ENCODE assay signal across 15 mouse cellular contexts in genomic region chr12:32143151-32143550, GRCm38 (mm10).
DNase-seq lines count a peak whose midpoint lies in the region; ATAC-seq lines count a peak whose summit lies in the region.
"Had no signal": no experiment of that assay in that cellular context is flagged by ENCODE, and none has a peak within 500 bp of the region (broad histone marks: within the 10 kb centered on the region; RNA-seq: fewer than 3 reads in every experiment).

No protein-coding gene starts in this region.

- H3K36me3 ChIP-seq in megakaryocyte, embryonic 14.5 days (replicated peaks; ENCODE audit: low read length), result no peaks in the 10 kb centered on the region
- H3K36me3 ChIP-seq in stomach, embryonic 16.5 days (ENCODE audit: control insufficient read depth, insufficient read depth, low read length), result no peaks in the 10 kb centered on the region
- H3K36me3 ChIP-seq: midbrain, embryonic 15.5 days; neural tube, embryonic 12.5 days had no signal

- H3K4me1 ChIP-seq in megakaryocyte, embryonic 14.5 days, result peaks cover 86% of the 10 kb centered on the region
- peaks cover 7% of the 10 kb centered on the region; the same call in 1 of the 2 replicates for H3K4me1 ChIP-seq in stomach, embryonic 16.5 days (ENCODE audit: control insufficient read depth, insufficient read depth, low read length)
- H3K4me1 ChIP-seq: midbrain, embryonic 15.5 days; neural tube, embryonic 12.5 days had no signal

- 58% methylated on average over 4 of the region's 4 CpGs for WGBS in stomach, embryonic 16.5 days

- no peak overlapping the region for H3K4me2 ChIP-seq in stomach, embryonic 16.5 days (ENCODE audit: low read depth, low read length)
- H3K4me2 ChIP-seq: midbrain, embryonic 15.5 days; neural tube, embryonic 12.5 days had no signal

- peak overlapping the region; percentile 88 for H3K4me3 ChIP-seq in megakaryocyte, embryonic 14.5 days (replicated peaks)
- no peak overlapping the region for H3K4me3 ChIP-seq in stomach, embryonic 16.5 days (replicated peaks; ENCODE audit: low read length)
- H3K4me3 ChIP-seq: midbrain, embryonic 15.5 days; neural tube, embryonic 12.5 days had no signal

- ATAC-seq in megakaryocyte, adult 5-6 weeks (ENCODE audit: poor library complexity, severe bottlenecking), result no peak
- ATAC-seq in stomach, embryonic 16.5 days (ENCODE audit: insufficient read depth, low FRiP score), result peak; percentile 57
- no peak for ATAC-seq in frontal cortex, adult (ENCODE audit: low TSS enrichment)
- ATAC-seq: lung, postnatal 0 days; midbrain, embryonic 15.5 days had no signal

- no peaks in the 10 kb centered on the region for H3K9me3 ChIP-seq in megakaryocyte, embryonic 14.5 days
- no peaks in the 10 kb centered on the region for H3K9me3 ChIP-seq in stomach, embryonic 16.5 days (replicated peaks; ENCODE audit: control insufficient read depth, low read length)
- H3K9me3 ChIP-seq: midbrain, embryonic 15.5 days; neural tube, embryonic 12.5 days had no signal

- no peak overlapping the region for H3K27ac ChIP-seq in stomach, embryonic 16.5 days (ENCODE audit: low read length)
- H3K27ac ChIP-seq: midbrain, embryonic 15.5 days; neural tube, embryonic 12.5 days had no signal

- H3K27me3 ChIP-seq in megakaryocyte, embryonic 14.5 days (replicated peaks), result no peaks in the 10 kb centered on the region
- H3K27me3 ChIP-seq in stomach, embryonic 16.5 days (ENCODE audit: control insufficient read depth, insufficient read depth, low read length), result no peaks in the 10 kb centered on the region
- H3K27me3 ChIP-seq: midbrain, embryonic 15.5 days; neural tube, embryonic 12.5 days had no signal

- H3K9ac ChIP-seq in stomach, embryonic 16.5 days (ENCODE audit: low read length), result no peak overlapping the region
- H3K9ac ChIP-seq: midbrain, embryonic 15.5 days; neural tube, embryonic 12.5 days had no signal

- peak; percentile 72 for DNase-seq in c-Kit-negative CD71-positive TER-119-positive erythroid progenitor cells, embryonic 14.5 days (ENCODE audit: low read depth, low spot score)
- DNase-seq in liver, result peak; percentile 84
- DNase-seq in layer of hippocampus, adult 9-10 months (ENCODE audit: low spot score), result no peak
- DNase-seq: adrenal gland, postnatal 10 days; cerebellum, adult 11-12 months; kidney, adult 2 months; left cerebral cortex, postnatal 4 days; retina, postnatal 1 day had no signal
